Mouse (Mus musculus) midbrain, embryonic 14.5 days (tissue): ENCODE results near the gene Scgn. TPM values are rescaled to one million over a fixed set of nuclear protein-coding genes. Genes with fewer than 3 reads are reported as not detected.
A peak's percentile ranks its signal among the peaks of the same experiment; 100 is the strongest.

Experiments
- ATAC-seq: fragments of 200-750 bp; cut with Nextera tagmentation; 2 replicates; pipeline ENCODE4 v1.8.0; 2017; ENCODE audit warnings: moderate number of reproducible peaks, moderate library complexity; ENCODE audit not compliant: low FRiP score, low TSS enrichment
- DNase-seq: peaks from one replicate; pipeline ENCODE4 v3.0.0-alpha.2; 2015
- H3K27ac ChIP-seq: fragments of 300-500 bp; sonication (generic); replicated peaks from 2 replicates; pipeline ENCODE4 v1.5.1; 2014; ENCODE audit warnings: mild to moderate bottlenecking, low read depth, low read length, moderate library complexity
- H3K27me3 ChIP-seq: fragments of 300-500 bp; sonication (generic); 2 replicates; pipeline ENCODE4 v1.6.1; 2014; ENCODE audit warnings: low read length, control low read depth, mixed read lengths; ENCODE audit not compliant: control insufficient read depth, insufficient read depth
- H3K36me3 ChIP-seq: fragments of 300-500 bp; sonication (generic); 2 replicates; pipeline ENCODE4 v1.6.1; 2014; ENCODE audit warnings: low read length, control low read depth; ENCODE audit not compliant: control insufficient read depth, insufficient read depth
- H3K4me1 ChIP-seq: fragments of 300-500 bp; sonication (generic); 2 replicates; pipeline ENCODE4 v1.6.1; 2014; ENCODE audit warnings: mild to moderate bottlenecking, antibody characterized with exemption, low read length, control low read depth; ENCODE audit not compliant: control insufficient read depth, insufficient read depth
- H3K4me2 ChIP-seq: fragments of 300-500 bp; sonication (generic); 2 replicates; pipeline ENCODE4 v1.6.1; 2014; ENCODE audit warnings: mild to moderate bottlenecking, low read length, moderate library complexity
- H3K4me3 ChIP-seq: fragments of 300-500 bp; sonication (generic); replicated peaks from 2 replicates; pipeline ENCODE4 v1.5.1; 2014; ENCODE audit warnings: low read depth, low read length
- H3K9ac ChIP-seq: fragments of 300-500 bp; sonication (generic); replicated peaks from 2 replicates; pipeline ENCODE4 v1.6.1; 2014; ENCODE audit warnings: mild to moderate bottlenecking, low read length, moderate library complexity
- H3K9me3 ChIP-seq: fragments of 300-500 bp; sonication (generic); 2 replicates; pipeline ENCODE4 v1.6.1; 2016; ENCODE audit warnings: low read length, control low read depth, mixed read lengths; ENCODE audit not compliant: control insufficient read depth
- WGBS: fragments of 180-500 bp; shearing (Covaris S2); extraction: QIAGEN DNeasy Blood & Tissue Kit; methylation state at CpG from one replicate; pipeline ENCODE4 v1.1.7; 2014; 5-methylcytosine and 5-hydroxymethylcytosine counted together
- polyA plus RNA-seq: library from polyadenylated mRNA; unstranded; fragments of >200 nt; fragmentation: Nextera tagmentation; extraction: Ambion mirVana; gene quantifications from 2 replicates; pipeline ENCODE4 v1.2.1, GENCODE M21; 2014

Scgn gene
- polyA plus RNA-seq, 1 experiment from 2014 or later, result 1.9 TPM

GRCm38 (mm10) chr13:23959776-23960175, 31.2 kb downstream of the Scgn start:
- DNase-seq (peak; percentile 20), ATAC-seq (no peak)
- no peak overlapping the region for H3K4me3 ChIP-seq
- no peak overlapping the region for H3K4me2 ChIP-seq
- no peaks in the 10 kb centered on the region for H3K9me3 ChIP-seq
- no peak overlapping the region for H3K27ac ChIP-seq
- H3K4me1 ChIP-seq, result no peaks in the 10 kb centered on the region
- 10% methylated on average over 2 of the region's 2 CpGs for WGBS
- H3K36me3 ChIP-seq, result no peaks in the 10 kb centered on the region
- H3K9ac ChIP-seq, result no peak overlapping the region
- no peaks in the 10 kb centered on the region for H3K27me3 ChIP-seq

- H3K4me1 ChIP-seq, result no peaks in the 10 kb centered on the region
- DNase-seq, result no peak
- H3K9me3 ChIP-seq, result no peaks in the 10 kb centered on the region
- H3K27me3 ChIP-seq, result no peaks in the 10 kb centered on the region
- H3K9ac ChIP-seq, result no peak overlapping the region
- no peak overlapping the region for H3K27ac ChIP-seq
- no peak for ATAC-seq
- H3K4me3 ChIP-seq, result no peak overlapping the region
- no peak overlapping the region for H3K4me2 ChIP-seq
- WGBS, result 81% methylated on average over 3 of the region's 3 CpGs
- H3K36me3 ChIP-seq, result no peaks in the 10 kb centered on the region
These were observed 40.1 kb downstream of the Scgn start for GRCm38 (mm10) chr13:23950928-23951327.

- DNase-seq (peak; percentile 79), ATAC-seq (peak; percentile 78)
- 18% methylated on average over 14 of the region's 14 CpGs for WGBS
- Histone ChIP-seq H3K4me2 (0 out of 2 replicates have a peak overlapping the region, but pooled peaks have one; percentile 2), H3K9me3 (no peaks in the 10 kb centered on the region), H3K4me3 (no peak overlapping the region), H3K4me1 (no peaks in the 10 kb centered on the region), H3K27me3 (no peaks in the 10 kb centered on the region), H3K36me3 (no peaks in the 10 kb centered on the region), H3K9ac (no peak overlapping the region), H3K27ac (peak overlapping the region; percentile 43)
These were observed 41.3 kb downstream of the Scgn start for GRCm38 (mm10) chr13:23949484-23950246.

GRCm38 (mm10) chr13:23946254-23946653, 44.8 kb downstream of the Scgn start:
- DNase-seq (no peak), ATAC-seq (no peak)
- Histone ChIP-seq H3K9ac (no peak overlapping the region), H3K27me3 (no peaks in the 10 kb centered on the region), H3K4me2 (no peak overlapping the region), H3K9me3 (no peaks in the 10 kb centered on the region), H3K4me1 (no peaks in the 10 kb centered on the region), H3K36me3 (no peaks in the 10 kb centered on the region), H3K4me3 (no peak overlapping the region), H3K27ac (no peak overlapping the region)
- WGBS, result 21% methylated on average over 2 of the region's 2 CpGs

- Histone ChIP-seq H3K27ac (no peak overlapping the region), H3K9ac (no peak overlapping the region), H3K9me3 (no peaks in the 10 kb centered on the region), H3K27me3 (no peaks in the 10 kb centered on the region), H3K4me3 (no peak overlapping the region), H3K4me2 (no peak overlapping the region), H3K4me1 (no peaks in the 10 kb centered on the region), H3K36me3 (no peaks in the 10 kb centered on the region)
- ATAC-seq (no peak), DNase-seq (peak; percentile 39)
- 61% methylated on average over 2 of the region's 2 CpGs for WGBS
These were observed 48.2 kb downstream of the Scgn start for GRCm38 (mm10) chr13:23942861-23943260.

GRCm38 (mm10) chr13:23940291-23940690, 50.7 kb downstream of the Scgn start:
- H3K9me3 ChIP-seq, result no peaks in the 10 kb centered on the region
- H3K9ac ChIP-seq, result no peak overlapping the region
- H3K4me1 ChIP-seq, result no peaks in the 10 kb centered on the region
- DNase-seq, result no peak
- no peak for ATAC-seq
- 58% methylated on average over 6 of the region's 6 CpGs for WGBS
- H3K4me3 ChIP-seq, result no peak overlapping the region
- no peaks in the 10 kb centered on the region for H3K27me3 ChIP-seq
- H3K36me3 ChIP-seq, result no peaks in the 10 kb centered on the region
- H3K4me2 ChIP-seq, result no peak overlapping the region
- H3K27ac ChIP-seq, result no peak overlapping the region

GRCm38 (mm10) chr13:23938699-23939098, 52.3 kb downstream of the Scgn start:
- no peaks in the 10 kb centered on the region for H3K9me3 ChIP-seq
- H3K9ac ChIP-seq, result no peak overlapping the region
- no peak for DNase-seq
- no peaks in the 10 kb centered on the region for H3K4me1 ChIP-seq
- H3K4me2 ChIP-seq, result no peak overlapping the region
- ATAC-seq, result no peak
- no peaks in the 10 kb centered on the region for H3K36me3 ChIP-seq
- no peaks in the 10 kb centered on the region for H3K27me3 ChIP-seq
- 97% methylated on average over 1 of the region's 1 CpGs for WGBS
- H3K27ac ChIP-seq, result no peak overlapping the region
- H3K4me3 ChIP-seq, result no peak overlapping the region

- Histone ChIP-seq H3K27me3 (no peaks in the 10 kb centered on the region), H3K9me3 (no peaks in the 10 kb centered on the region), H3K36me3 (no peaks in the 10 kb centered on the region), H3K4me3 (no peak within 1 kb of the TSS), H3K4me1 (no peaks in the 10 kb centered on the region), H3K27ac (no peak within 1 kb of the TSS), H3K9ac (no peak within 1 kb of the TSS), H3K4me2 (no peak within 1 kb of the TSS)
- ATAC-seq, result no peak
- WGBS, result 94% methylated on average over 10 of the region's 10 CpGs
- no peak for DNase-seq
These were observed 56.8 kb downstream of the Scgn start, which contains the start of gene Hist1h2aa for GRCm38 (mm10) chr13:23934211-23934520. Gene Hist1h2aa (plus strand): TSS chr13:23934462.

GRCm38 (mm10) chr13:23933421-23934210, 57.4 kb downstream of the Scgn start, which contains the start of gene Hist1h2ba:
Gene Hist1h2ba (minus strand): TSS chr13:23934156.
- Histone ChIP-seq H3K9ac (no peak within 1 kb of the TSS), H3K27me3 (no peaks in the 10 kb centered on the region), H3K4me3 (no peak within 1 kb of the TSS), H3K4me2 (no peak within 1 kb of the TSS), H3K4me1 (no peaks in the 10 kb centered on the region), H3K9me3 (no peaks in the 10 kb centered on the region), H3K36me3 (no peaks in the 10 kb centered on the region), H3K27ac (no peak within 1 kb of the TSS)
- 97% methylated on average over 32 of the region's 39 CpGs for WGBS
- DNase-seq (no peak), ATAC-seq (no peak)
